Mouse (Mus musculus) liver, embryonic 14.5 days (tissue): ENCODE data around the gene Dok5.

Experiments
- CTCF ChIP-seq: IDR thresholded peaks from 2 replicates; pipeline ENCODE4 v1.5.1; 2016; ENCODE audit warnings: antibody characterized with exemption, low read depth, control low read depth
- EP300 ChIP-seq: IDR thresholded peaks from 2 replicates; pipeline ENCODE4 v1.6.1; 2016; ENCODE audit warnings: antibody characterized with exemption, low read depth

GRCm38 (mm10) chr2:170731632-170732561 lies at the start of gene Dok5:
- TF ChIP-seq CTCF (no peak), EP300 (no peak)
